ENCODE assay signal across 9 mouse cellular contexts in genomic region chr8:88521541-88522414, GRCm38 (mm10). TPM values are rescaled to one million over a fixed set of nuclear protein-coding genes. Genes with fewer than 3 reads are reported as not detected.
DNase-seq lines count a peak whose midpoint lies in the region; ATAC-seq and TF ChIP-seq lines count a peak whose summit lies in the region.
"Had no signal": no experiment of that assay in that cellular context is flagged by ENCODE, and none has a peak within 500 bp of the region (broad histone marks: within the 10 kb centered on the region; RNA-seq: fewer than 3 reads in every experiment).

No protein-coding gene starts in this region.

- H3K27ac ChIP-seq in limb, embryonic 14.5 days (replicated peaks; ENCODE audit: low read depth, low read length): peak overlapping the region; percentile 75

- peak overlapping the region; percentile 87 for H3K4me3 ChIP-seq in limb, embryonic 14.5 days (replicated peaks; ENCODE audit: low read length)
- H3K4me3 ChIP-seq: myocyte had no signal

- peak overlapping the region; percentile 70 for H3K4me2 ChIP-seq in limb, embryonic 14.5 days (replicated peaks; ENCODE audit: low read depth, low read length, severe bottlenecking)

- H3K36me3 ChIP-seq in limb, embryonic 14.5 days (ENCODE audit: control insufficient read depth, insufficient read depth, low read length): 0 out of 2 replicates have a peak, but pooled peaks cover 2% of the 10 kb centered on the region

- H3K27me3 ChIP-seq in limb, embryonic 14.5 days (ENCODE audit: control insufficient read depth, insufficient read depth, low read length): no peaks in the 10 kb centered on the region

- WGBS in limb, embryonic 14.5 days: under 1% methylated on average over 29 of the region's 65 CpGs

- peaks cover 50% of the 10 kb centered on the region for H3K4me1 ChIP-seq in limb, embryonic 14.5 days (ENCODE audit: control insufficient read depth, insufficient read depth, low read length)

- H3K9me3 ChIP-seq in limb, embryonic 14.5 days (ENCODE audit: control insufficient read depth, low read length): no peaks in the 10 kb centered on the region

- peak; percentile 49 to 74 for DNase-seq in adrenal gland, adult (ENCODE audit: inconsistent age in 2 of 2, low spot score in 1 of 2)
- DNase-seq in adrenal gland, adult 2 months: no peak
- DNase-seq in right cerebral cortex, adult 18-20 months: peak; percentile 13
- no peak for DNase-seq in right cerebral cortex, postnatal 14 days
- peak; percentile 30 for DNase-seq in limb, embryonic 14.5 days (ENCODE audit: low spot score)
- DNase-seq in neural tube, embryonic 10.5 days (ENCODE audit: extremely low spot score, low spot score): peak; percentile 66
- DNase-seq in ovary, postnatal 10 days (ENCODE audit: low spot score): no peak

- peak overlapping the region; percentile 81 for H3K9ac ChIP-seq in limb, embryonic 14.5 days (ENCODE audit: low read depth, low read length, severe bottlenecking)

- TF ChIP-seq POLR2A in limb, embryonic 14.5 days (IDR thresholded peaks at IDR 0.05; ENCODE audit: borderline replicate concordance, extremely low read depth, insufficient read depth, insufficient read length): no peak

- peak; percentile 11 for ATAC-seq in granulocyte monocyte progenitor cell, adult 5-6 weeks (replicated peaks; ENCODE audit: poor library complexity, severe bottlenecking)
- ATAC-seq in limb, embryonic 14.5 days (ENCODE audit: low FRiP score, low read depth): peak; percentile 32

RNA-seq across cellular contexts. Expression of gene Nkd1, which starts 0.6 kb away (rescaled TPM):
- total RNA-seq in adrenal gland, adult 2 months (2021): 10 to 100 TPM; 43.5 to 53.9 TPM
- polyA plus RNA-seq in adrenal gland, adult 2 months (2012; rRNA removed): 56.8 and 62.0 TPM in 2 replicates
- 0.73 TPM in 1 of 2 replicates, not detected in the other for total RNA-seq in granulocyte monocyte progenitor cell, adult 5-6 weeks (2014; fragmentation: Nextera tagmentation)
- 0.10 and 0.13 TPM in 2 replicates for total RNA-seq in granulocyte monocyte progenitor cell, adult 5-6 weeks (2017)
- polyA plus RNA-seq in limb, embryonic 14.5 days (2012; rRNA removed): 48.6 and 61.4 TPM in 2 replicates
- 53.9 and 66.4 TPM in 2 replicates for polyA plus RNA-seq in limb, embryonic 14.5 days (2014; fragmentation: Nextera tagmentation; extraction: Ambion mirVana)

Comparison
In these comparisons a context has a peak if more than half of its experiments do, and no peak if none do; other contexts are left out.
1. DNase-seq: peak in adrenal gland, adult (2 of 2), right cerebral cortex, adult 18-20 months (single experiment), limb, embryonic 14.5 days (single experiment) and neural tube, embryonic 10.5 days (single experiment); none in adrenal gland, adult 2 months (single experiment), right cerebral cortex, postnatal 14 days (single experiment) and ovary, postnatal 10 days (single experiment).
2. RNA of gene Nkd1, which starts 0.6 kb away (total RNA-seq): 43.5 to 53.9 TPM in adrenal gland, adult 2 months; 0.10 to 0.73 TPM in granulocyte monocyte progenitor cell, adult 5-6 weeks; every median in the first group is over 10 times any median in the second.